Comparison of ENCODE assay signal across 21 mouse cellular contexts in the genomic region with DNA sequence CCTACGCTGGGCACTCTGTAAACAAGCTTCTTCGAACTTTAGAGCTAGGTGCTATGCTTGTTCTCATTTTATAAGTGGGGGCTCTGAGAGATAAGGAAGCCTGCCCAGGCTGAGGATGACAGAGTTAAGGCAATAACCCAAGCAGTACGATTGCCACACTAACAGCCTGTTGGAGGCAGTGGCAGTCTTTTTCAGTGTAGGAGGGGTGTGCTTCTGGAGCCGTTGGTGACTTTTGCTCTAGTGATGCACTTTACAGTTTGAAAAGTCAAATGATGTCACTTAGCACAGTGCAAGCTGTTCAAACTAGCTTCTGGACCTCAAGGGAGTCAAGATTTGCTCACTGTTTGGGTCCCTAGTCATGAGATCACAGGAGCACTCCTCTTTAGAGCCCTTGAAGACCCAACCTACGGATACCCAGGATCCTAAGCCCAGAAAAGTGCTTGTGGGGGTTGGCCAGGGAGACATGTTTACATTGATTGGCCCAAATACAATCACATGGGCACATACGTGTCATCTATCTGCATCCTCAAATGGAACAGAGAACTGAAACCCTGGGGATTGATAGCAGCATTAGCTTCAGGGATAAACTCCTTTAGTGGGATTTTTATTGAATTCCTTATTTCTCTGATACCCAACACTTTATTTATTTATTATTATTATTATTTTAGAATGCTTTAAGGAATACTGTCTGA.
A peak's percentile ranks its signal among the peaks of the same experiment; 100 is the strongest.
DNase-seq lines count a peak whose midpoint lies in the region; ATAC-seq and TF ChIP-seq lines count a peak whose summit lies in the region.
"Had no signal": no experiment of that assay in that cellular context is flagged by ENCODE, and none has a peak within 500 bp of the region (broad histone marks: within the 10 kb centered on the region; RNA-seq: fewer than 3 reads in every experiment).

No protein-coding gene starts in this region.

- no peaks in the 10 kb centered on the region for H3K79me2 ChIP-seq in CH12.LX (replicated peaks; ENCODE audit: control insufficient read depth, extremely low read depth, insufficient read depth, poor library complexity, severe bottlenecking)

- no peak for TF ChIP-seq EP300 in CH12.LX (IDR thresholded peaks at IDR 0.05; ENCODE audit: low read length)
- no peak for TF ChIP-seq EP300 in liver, postnatal 0 days (IDR thresholded peaks at IDR 0.05; ENCODE audit: low read depth)

- DNase-seq in CH12.LX (ENCODE audit: extremely low read depth): no peak
- DNase-seq in liver, postnatal 0 days: no peak
- DNase-seq in frontal cortex, postnatal 25 days (ENCODE audit: low spot score in 2 of 2): no peak
- DNase-seq in adrenal gland, adult (ENCODE audit: inconsistent age in 2 of 2, low spot score in 1 of 2): no peak
- no peak for DNase-seq in testis, postnatal 14 days (ENCODE audit: low spot score)
- DNase-seq: adrenal gland, postnatal 36 days; cerebellum, adult 11-12 months; cerebellum, postnatal 10 days; kidney, adult 2 months; kidney, postnatal 10 days; right cerebral cortex, postnatal 14 days; thymus, postnatal 14 days had no signal

- peaks cover 3% of the 10 kb centered on the region; the same call in 1 of the 2 replicates for H3K4me1 ChIP-seq in intestine, postnatal 0 days (replicated peaks; ENCODE audit: control insufficient read depth, insufficient read depth, low read length)
- peaks cover 12% of the 10 kb centered on the region; the same call in 1 of the 2 replicates for H3K4me1 ChIP-seq in intestine, embryonic 16.5 days (ENCODE audit: control insufficient read depth, insufficient read depth, low read length)
- peaks cover 19 to 70% of the 10 kb centered on the region in 2 experiments for H3K4me1 ChIP-seq in CH12.LX (ENCODE audit: control insufficient read depth in 1 of 2, insufficient read depth in 2 of 2)
- peaks cover 5% of the 10 kb centered on the region; the same call in 1 of the 2 replicates for H3K4me1 ChIP-seq in bone marrow, adult 2 months (ENCODE audit: control insufficient read depth, insufficient read depth, low read length)
- peaks cover 35% of the 10 kb centered on the region for H3K4me1 ChIP-seq in liver, postnatal 0 days (ENCODE audit: insufficient read depth)

- no peak overlapping the region for H3K4me3 ChIP-seq in intestine, postnatal 0 days (ENCODE audit: low read depth, low read length)
- no peak overlapping the region for H3K4me3 ChIP-seq in intestine, embryonic 16.5 days (ENCODE audit: low read length)
- H3K4me3 ChIP-seq in CH12.LX (replicated peaks in 1 of 3; ENCODE audit: low read depth in 2 of 3, low read length in 2 of 3, poor library complexity in 1 of 3): no peak overlapping the region
- H3K4me3 ChIP-seq in bone marrow, adult 2 months (replicated peaks; ENCODE audit: control insufficient read depth, low read depth, low read length): no peak overlapping the region
- no peak overlapping the region for H3K4me3 ChIP-seq in liver, postnatal 0 days (ENCODE audit: low read depth, low read length)
- H3K4me3 ChIP-seq: embryonic facial prominence, embryonic 12.5 days; left cerebral cortex, adult 2 months; limb, embryonic 15.5 days; lung, embryonic 15.5 days; megakaryocyte, embryonic 14.5 days; midbrain, embryonic 13.5 days had no signal

- dilution Hi-C loops in CH12.LX (cut with MboI; ENCODE audit: extremely low pct_ligation_motif_present, extremely low pct_unique_long_range_greater_than_20kb, low sequenced_read_pairs): no loop called here

- H3K27me3 ChIP-seq in intestine, postnatal 0 days (replicated peaks; ENCODE audit: control insufficient read depth, insufficient read depth, low read length): no peaks in the 10 kb centered on the region
- no peaks in the 10 kb centered on the region for H3K27me3 ChIP-seq in intestine, embryonic 16.5 days (replicated peaks; ENCODE audit: control insufficient read depth, insufficient read depth, low read length)
- H3K27me3 ChIP-seq in CH12.LX (replicated peaks): no peaks in the 10 kb centered on the region
- no peaks in the 10 kb centered on the region for H3K27me3 ChIP-seq in liver, postnatal 0 days (ENCODE audit: insufficient read depth, low read length)
- H3K27me3 ChIP-seq: embryonic facial prominence, embryonic 12.5 days; limb, embryonic 15.5 days; lung, embryonic 15.5 days; megakaryocyte, embryonic 14.5 days; midbrain, embryonic 13.5 days had no signal

- peak; percentile 28 for ATAC-seq in intestine, postnatal 0 days
- no peak for ATAC-seq in intestine, embryonic 16.5 days
- ATAC-seq in liver, postnatal 0 days: peak; percentile 35
- ATAC-seq: midbrain, embryonic 13.5 days had no signal

- 71% methylated on average over 6 of the region's 6 CpGs for WGBS in intestine, postnatal 0 days
- 74% methylated on average over 6 of the region's 6 CpGs for WGBS in intestine, embryonic 16.5 days
- 26% methylated on average over 6 of the region's 6 CpGs for WGBS in bone marrow, adult 2 months
- WGBS in liver, postnatal 0 days (ENCODE audit: insufficient replicate concordance): 55% methylated on average over 6 of the region's 6 CpGs

- no peak overlapping the region for H3K9ac ChIP-seq in intestine, postnatal 0 days (ENCODE audit: low read depth, low read length)
- no peak overlapping the region for H3K9ac ChIP-seq in intestine, embryonic 16.5 days (ENCODE audit: low read depth, low read length)
- no peak overlapping the region for H3K9ac ChIP-seq in CH12.LX (ENCODE audit: insufficient read depth, low read depth)
- no peak overlapping the region for H3K9ac ChIP-seq in liver, postnatal 0 days (replicated peaks)
- H3K9ac ChIP-seq: embryonic facial prominence, embryonic 12.5 days; limb, embryonic 15.5 days; lung, embryonic 15.5 days; midbrain, embryonic 13.5 days had no signal

- H3K36me3 ChIP-seq in intestine, postnatal 0 days (ENCODE audit: control insufficient read depth, insufficient read depth): no peaks in the 10 kb centered on the region
- H3K36me3 ChIP-seq in intestine, embryonic 16.5 days (ENCODE audit: control insufficient read depth, insufficient read depth, low read length): no peaks in the 10 kb centered on the region
- no peaks in the 10 kb centered on the region for H3K36me3 ChIP-seq in CH12.LX (replicated peaks in 1 of 2; ENCODE audit: control insufficient read depth in 1 of 2, insufficient read depth in 1 of 2, low read length in 1 of 2)
- H3K36me3 ChIP-seq in liver, postnatal 0 days (replicated peaks; ENCODE audit: insufficient read depth, low read length): no peaks in the 10 kb centered on the region
- H3K36me3 ChIP-seq: embryonic facial prominence, embryonic 12.5 days; limb, embryonic 15.5 days; lung, embryonic 15.5 days; midbrain, embryonic 13.5 days had no signal

- no peak for TF ChIP-seq CTCF in intestine, postnatal 0 days (IDR thresholded peaks at IDR 0.05; ENCODE audit: low read depth)
- TF ChIP-seq CTCF in CH12.LX (conservative IDR thresholded peaks at IDR 0.05 in 1 of 2, IDR thresholded peaks at IDR 0.05 in 1 of 2; ENCODE audit: low read depth in 2 of 2, low read length in 2 of 2): peak in 1 of 2 experiments; percentile 36; a peak in 2 of 4 replicates
- TF ChIP-seq CTCF in bone marrow, adult 2 months (IDR thresholded peaks at IDR 0.05; ENCODE audit: control insufficient read depth, insufficient read depth, low read length): no peak
- TF ChIP-seq CTCF in liver, postnatal 0 days (IDR thresholded peaks at IDR 0.05; ENCODE audit: low read depth): no peak

- peak; percentile 38 for TF ChIP-seq RAD21 in CH12.LX (IDR thresholded peaks at IDR 0.05; ENCODE audit: low read depth, low read length)

- TF ChIP-seq POLR2A in CH12.LX (IDR thresholded peaks at IDR 0.05; ENCODE audit: low read depth, low read length): no peak
- TF ChIP-seq POLR2A in bone marrow, adult 2 months (IDR thresholded peaks at IDR 0.05; ENCODE audit: borderline replicate concordance, control insufficient read depth, low read depth, low read length): no peak

- H3K4me2 ChIP-seq in intestine, postnatal 0 days (replicated peaks; ENCODE audit: low read depth): no peak overlapping the region
- H3K4me2 ChIP-seq in intestine, embryonic 16.5 days (ENCODE audit: low read depth, low read length): no peak overlapping the region
- H3K4me2 ChIP-seq in CH12.LX (ENCODE audit: insufficient read depth, low read depth, poor library complexity, severe bottlenecking): no peak overlapping the region
- no peak overlapping the region for H3K4me2 ChIP-seq in liver, postnatal 0 days (ENCODE audit: low read depth, low read length)
- H3K4me2 ChIP-seq: embryonic facial prominence, embryonic 12.5 days; limb, embryonic 15.5 days; lung, embryonic 15.5 days; midbrain, embryonic 13.5 days had no signal

- in situ Hi-C loops in CH12.LX (cut with MboI; ENCODE audit: low pct_ligation_motif_present, low pct_unique_long_range_greater_than_20kb, low sequenced_read_pairs): no loop called here

- no peaks in the 10 kb centered on the region for H3K9me3 ChIP-seq in intestine, postnatal 0 days (ENCODE audit: control insufficient read depth)
- no peaks in the 10 kb centered on the region for H3K9me3 ChIP-seq in intestine, embryonic 16.5 days (ENCODE audit: control insufficient read depth, low read length)
- no peaks in the 10 kb centered on the region for H3K9me3 ChIP-seq in CH12.LX (replicated peaks; ENCODE audit: low read length)
- no peaks in the 10 kb centered on the region for H3K9me3 ChIP-seq in liver, postnatal 0 days (ENCODE audit: low read length)
- H3K9me3 ChIP-seq: embryonic facial prominence, embryonic 12.5 days; limb, embryonic 15.5 days; lung, embryonic 15.5 days; megakaryocyte, embryonic 14.5 days; midbrain, embryonic 13.5 days had no signal

- H3K27ac ChIP-seq in intestine, postnatal 0 days (ENCODE audit: low read depth, low read length): no peak overlapping the region
- no peak overlapping the region for H3K27ac ChIP-seq in intestine, embryonic 16.5 days (ENCODE audit: low read length)
- H3K27ac ChIP-seq in CH12.LX (ENCODE audit: insufficient read depth, low read depth): no peak overlapping the region
- peak overlapping the region; percentile 28; the same call in 1 of the 2 replicates for H3K27ac ChIP-seq in bone marrow, adult 2 months (ENCODE audit: control insufficient read depth, insufficient read depth, low read depth, low read length, poor library complexity)
- peak overlapping the region; percentile 55 for H3K27ac ChIP-seq in liver, postnatal 0 days (ENCODE audit: low read depth)
- H3K27ac ChIP-seq: embryonic facial prominence, embryonic 12.5 days; left cerebral cortex, adult 2 months; limb, embryonic 15.5 days; lung, embryonic 15.5 days; midbrain, embryonic 13.5 days had no signal

TF ChIP-seq in CH12.LX, 34 proteins besides CTCF, POLR2A, EP300 and RAD21 (continues in another document):
- TF ChIP-seq USF2 (conservative IDR thresholded peaks at IDR 0.05; ENCODE audit: low read depth, low read length) (peak; percentile 50; the same call in 1 of the 2 replicates), IRF4 (IDR thresholded peaks at IDR 0.05; ENCODE audit: low read depth, low read length) (peak; percentile 35), USF1 (IDR thresholded peaks at IDR 0.05; ENCODE audit: low read depth, low read length) (peak; percentile 62), GABPA (IDR thresholded peaks at IDR 0.05; ENCODE audit: insufficient replicate concordance, low read depth, low read length) (no peak), BHLHE40 (IDR thresholded peaks at IDR 0.05; ENCODE audit: low read depth, low read length) (peak; percentile 22; the same call in 1 of the 2 replicates), SMC3 (IDR thresholded peaks at IDR 0.05; ENCODE audit: low read depth, low read length) (peak; percentile 26; the same call in 1 of the 2 replicates), MYC (IDR thresholded peaks at IDR 0.05; ENCODE audit: low read depth, low read length) (no peak)

Comparison
In these comparisons a context has a peak if more than half of its experiments do, and no peak if none do; other contexts are left out.
1. H3K27ac ChIP-seq: peak in bone marrow, adult 2 months (single experiment) and liver, postnatal 0 days (single experiment); none in intestine, postnatal 0 days (single experiment), intestine, embryonic 16.5 days (single experiment) and CH12.LX (single experiment).